Mouse (Mus musculus) ES-E14 (cell line): ENCODE measurements around the gene Dnal1.

Experiments
- MAFK ChIP-seq: IDR thresholded peaks from 2 replicates; pipeline ENCODE4 v1.6.1; 2014; ENCODE audit warnings: mild to moderate bottlenecking, low read depth, low read length, inconsistent platforms; ENCODE audit not compliant: insufficient read depth
- ZC3H11A ChIP-seq: IDR thresholded peaks from 2 replicates; pipeline ENCODE4 v1.6.1; 2012; ENCODE audit warnings: low read depth, mild to moderate bottlenecking, inconsistent platforms, low read length, borderline replicate concordance
- ZNF384 ChIP-seq: IDR thresholded peaks from 2 replicates; pipeline ENCODE4 v1.6.1; 2012; ENCODE audit warnings: low read depth, low read length, inconsistent platforms

DNA sequence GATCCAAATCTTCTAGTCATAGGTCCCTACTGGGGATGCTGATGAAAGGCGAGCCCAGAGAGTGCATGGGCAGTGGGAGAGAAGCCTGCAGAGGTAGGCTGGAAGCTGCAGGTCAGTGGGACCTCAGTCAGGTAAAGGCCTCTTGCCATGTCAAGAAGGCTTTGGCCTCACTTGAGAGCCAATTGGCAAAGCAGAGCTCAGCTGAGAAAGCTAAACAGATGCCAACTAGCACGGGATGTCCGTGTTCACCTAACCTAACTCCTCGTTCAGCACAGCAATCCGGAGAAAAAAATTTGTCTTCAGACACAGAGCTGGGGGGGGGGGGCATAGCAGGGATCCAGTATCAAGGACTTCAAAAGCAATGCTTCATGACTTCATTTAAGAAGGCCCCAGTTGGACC lies 70.8 kb downstream of the Dnal1 start:
- TF ChIP-seq ZC3H11A (no peak), ZNF384 (no peak), MAFK (no peak)
